Mouse (Mus musculus) hindbrain, embryonic 16.5 days (tissue): ENCODE results near the gene Rnf181. TPM values are rescaled to one million over a fixed set of nuclear protein-coding genes. Genes with fewer than 3 reads are reported as not detected.

ENCODE experiments used
- ATAC-seq: fragments of 200-750 bp; cut with Nextera tagmentation; 2 replicates; pipeline ENCODE4 v1.8.0; 2017; ENCODE audit warnings: moderate TSS enrichment, moderate library complexity
- H3K27ac ChIP-seq: fragments of 300-500 bp; sonication (generic); 2 replicates; pipeline ENCODE4 v1.5.1; 2014; ENCODE audit warnings: low read depth, mild to moderate bottlenecking, control low read depth, low read length, moderate library complexity
- H3K27me3 ChIP-seq: fragments of 300-500 bp; sonication (generic); replicated peaks from 2 replicates; pipeline ENCODE4 v1.6.1; 2014; ENCODE audit warnings: low read length; ENCODE audit not compliant: control insufficient read depth, insufficient read depth
- H3K36me3 ChIP-seq: fragments of 300-500 bp; sonication (generic); 2 replicates; pipeline ENCODE4 v1.6.1; 2014; ENCODE audit warnings: mild to moderate bottlenecking, low read length, moderate library complexity, mixed read lengths; ENCODE audit not compliant: control insufficient read depth, insufficient read depth
- H3K4me1 ChIP-seq: fragments of 300-500 bp; sonication (generic); 2 replicates; pipeline ENCODE4 v1.6.1; 2014; ENCODE audit warnings: low read depth, low read length; ENCODE audit not compliant: control insufficient read depth, insufficient read depth
- H3K4me2 ChIP-seq: fragments of 300-500 bp; sonication (generic); 2 replicates; pipeline ENCODE4 v1.6.1; 2014; ENCODE audit warnings: mild to moderate bottlenecking, low read length, control low read depth, moderate library complexity
- H3K4me3 ChIP-seq: fragments of 300-500 bp; sonication (generic); 2 replicates; pipeline ENCODE4 v1.5.1; 2014; ENCODE audit warnings: mild to moderate bottlenecking, low read length, control low read depth, moderate library complexity
- H3K9ac ChIP-seq: fragments of 300-500 bp; sonication (generic); 2 replicates; pipeline ENCODE4 v1.6.1; 2014; ENCODE audit warnings: low read depth, mild to moderate bottlenecking, control low read depth, low read length, moderate library complexity
- H3K9me3 ChIP-seq: fragments of 300-500 bp; sonication (generic); 2 replicates; pipeline ENCODE4 v1.6.1; 2014; ENCODE audit warnings: mild to moderate bottlenecking, low read length, moderate library complexity; ENCODE audit not compliant: control insufficient read depth
- WGBS: fragments of 180-500 bp; shearing (Covaris S2); extraction: QIAGEN DNeasy Blood & Tissue Kit; methylation state at CpG from one replicate; pipeline ENCODE4 v1.1.7; 2014; 5-methylcytosine and 5-hydroxymethylcytosine counted together
- polyA plus RNA-seq: library from polyadenylated mRNA; unstranded; fragments of >200 nt; fragmentation: Nextera tagmentation; extraction: Ambion mirVana; gene quantifications from 2 replicates; pipeline ENCODE4 v1.2.1, GENCODE M21; 2015

Gene Rnf181
- 127 and 137 TPM in 2 replicates for polyA plus RNA-seq

DNA sequence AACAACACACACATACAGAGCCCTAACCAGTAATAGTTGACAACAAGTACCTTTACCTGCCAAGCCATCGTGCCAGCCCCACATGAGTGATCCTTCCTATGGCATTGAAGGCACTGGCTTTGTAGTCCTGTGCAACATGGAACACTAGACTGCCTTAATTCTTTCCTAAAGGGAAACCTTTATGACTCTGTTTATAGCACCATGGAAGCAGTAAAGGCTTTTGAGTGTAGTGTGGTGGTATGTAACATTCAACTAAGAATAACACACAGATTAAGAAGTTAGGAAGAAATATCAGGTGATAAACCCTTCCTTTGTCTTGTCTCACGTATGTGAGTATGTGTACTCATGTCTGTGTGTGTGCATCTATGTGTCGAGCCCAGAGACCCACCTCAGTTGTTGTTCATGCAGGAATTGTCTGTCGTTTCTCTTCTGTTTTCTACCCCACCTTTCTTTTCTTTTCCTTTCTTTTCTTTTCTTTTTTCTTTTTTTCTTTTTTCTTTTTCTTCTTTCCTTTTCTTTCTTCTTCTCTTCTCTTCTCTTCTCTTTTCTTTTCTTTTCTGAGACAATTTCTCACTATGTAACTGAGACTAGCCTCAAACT is at the start of gene Rnf181:
Rnf181 (minus strand) TSS at position 113 of the 600 bp plus-strand sequence.
- H3K4me2 ChIP-seq: no peak within 1 kb of the TSS
- H3K36me3 ChIP-seq: no peaks in the 10 kb centered on the region
- no peaks in the 10 kb centered on the region for H3K9me3 ChIP-seq
- peaks cover 2% of the 10 kb centered on the region; the same call in 1 of the 2 replicates for H3K4me1 ChIP-seq
- 74% methylated on average over 4 of the region's 4 CpGs for WGBS
- no peak within 1 kb of the TSS for H3K27ac ChIP-seq
- no peak for ATAC-seq
- H3K9ac ChIP-seq: no peak within 1 kb of the TSS
- no peaks in the 10 kb centered on the region; the same call in 1 of the 2 replicates for H3K27me3 ChIP-seq
- H3K4me3 ChIP-seq: no peak within 1 kb of the TSS

GRCm38 (mm10) chr6:72415964-72416772 is 49.4 kb upstream of the Rnf181 start:
- no peak overlapping the region for H3K4me3 ChIP-seq
- H3K36me3 ChIP-seq: peaks cover 7% of the 10 kb centered on the region; the same call in 1 of the 2 replicates
- H3K4me1 ChIP-seq: peaks cover 15% of the 10 kb centered on the region
- H3K4me2 ChIP-seq: no peak overlapping the region
- no peak overlapping the region for H3K9ac ChIP-seq
- 85% methylated on average over 7 of the region's 7 CpGs for WGBS
- no peak for ATAC-seq
- H3K9me3 ChIP-seq: no peaks in the 10 kb centered on the region
- no peaks in the 10 kb centered on the region for H3K27me3 ChIP-seq
- no peak overlapping the region for H3K27ac ChIP-seq

DNA sequence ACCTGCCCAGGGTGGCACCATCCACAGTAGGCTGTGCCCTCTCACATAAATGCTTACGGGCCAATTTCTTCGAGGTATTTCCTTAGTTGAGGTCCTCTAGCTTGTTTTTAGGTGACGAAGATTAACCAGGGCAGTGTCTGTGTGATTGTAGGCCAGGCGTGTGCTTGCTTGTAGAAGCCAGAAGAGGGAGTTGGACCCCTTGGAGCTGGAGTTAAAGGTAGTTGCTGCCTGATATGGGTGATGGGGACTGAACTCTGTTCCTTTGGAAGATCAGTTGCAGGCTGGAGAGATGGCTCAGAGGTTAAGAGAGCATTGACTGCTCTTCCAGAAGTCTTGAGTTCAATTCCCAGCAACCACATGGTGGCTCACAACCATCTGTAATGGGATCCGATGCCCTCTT is 48.4 kb upstream of the Rnf181 start:
- H3K9me3 ChIP-seq: no peaks in the 10 kb centered on the region
- H3K4me2 ChIP-seq: peak overlapping the region; percentile 69
- no peak overlapping the region for H3K9ac ChIP-seq
- H3K4me3 ChIP-seq: peak overlapping the region; percentile 65
- peaks cover 15% of the 10 kb centered on the region for H3K4me1 ChIP-seq
- no peak for ATAC-seq
- H3K36me3 ChIP-seq: peaks cover 7% of the 10 kb centered on the region; the same call in 1 of the 2 replicates
- WGBS: 86% methylated on average over 5 of the region's 5 CpGs
- H3K27me3 ChIP-seq: no peaks in the 10 kb centered on the region; the same call in 1 of the 2 replicates
- no peak overlapping the region for H3K27ac ChIP-seq

DNA sequence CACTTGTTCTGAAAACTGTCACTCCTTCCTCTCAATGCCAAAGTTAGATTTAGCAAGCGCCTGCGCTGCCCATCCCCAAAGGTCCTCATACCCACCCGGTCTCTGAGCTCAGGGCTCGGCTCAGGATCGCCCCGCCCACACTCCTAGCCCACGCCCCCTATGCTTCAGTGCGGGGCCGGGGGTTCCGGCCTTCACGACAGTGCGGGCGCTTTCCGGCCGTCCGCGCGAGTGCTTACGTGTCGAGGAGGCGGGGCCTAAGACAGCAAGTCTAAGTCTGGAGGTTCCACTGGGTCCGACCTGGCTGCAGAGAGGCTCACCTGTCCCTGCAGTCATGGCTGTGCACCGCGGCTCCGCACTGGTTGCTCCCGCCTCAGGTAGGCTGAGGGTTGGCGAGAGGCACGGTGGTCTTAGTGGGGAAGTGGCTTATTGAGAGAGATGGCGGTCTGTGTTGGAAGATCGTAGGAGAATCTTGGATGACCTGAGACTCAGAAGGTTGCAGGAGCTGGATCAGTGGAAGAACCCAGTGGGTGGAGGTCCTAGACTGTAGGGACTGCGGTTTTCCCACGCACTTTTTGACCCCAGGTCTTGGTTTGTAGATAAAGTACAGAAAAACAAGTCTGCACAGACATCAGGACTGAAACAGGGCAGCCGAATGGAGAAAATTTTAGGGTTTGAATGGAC is 47.5 kb upstream of the Rnf181 start, which contains the start of gene Ggcx:
Ggcx (plus strand) TSS at position 233 of the 681 bp plus-strand sequence.
- no peaks in the 10 kb centered on the region; the same call in 1 of the 2 replicates for H3K27me3 ChIP-seq
- H3K36me3 ChIP-seq: peaks cover 4% of the 10 kb centered on the region; the same call in 1 of the 2 replicates
- WGBS: 1% methylated on average over 33 of the region's 33 CpGs
- peak within 1 kb of the TSS; percentile 32 for H3K27ac ChIP-seq
- peak within 1 kb of the TSS; percentile 81 for H3K9ac ChIP-seq
- ATAC-seq: peak; percentile 96
- H3K4me3 ChIP-seq: peak within 1 kb of the TSS; percentile 65
- peaks cover 15% of the 10 kb centered on the region for H3K4me1 ChIP-seq
- peak within 1 kb of the TSS; percentile 69 for H3K4me2 ChIP-seq
- H3K9me3 ChIP-seq: no peaks in the 10 kb centered on the region

DNA sequence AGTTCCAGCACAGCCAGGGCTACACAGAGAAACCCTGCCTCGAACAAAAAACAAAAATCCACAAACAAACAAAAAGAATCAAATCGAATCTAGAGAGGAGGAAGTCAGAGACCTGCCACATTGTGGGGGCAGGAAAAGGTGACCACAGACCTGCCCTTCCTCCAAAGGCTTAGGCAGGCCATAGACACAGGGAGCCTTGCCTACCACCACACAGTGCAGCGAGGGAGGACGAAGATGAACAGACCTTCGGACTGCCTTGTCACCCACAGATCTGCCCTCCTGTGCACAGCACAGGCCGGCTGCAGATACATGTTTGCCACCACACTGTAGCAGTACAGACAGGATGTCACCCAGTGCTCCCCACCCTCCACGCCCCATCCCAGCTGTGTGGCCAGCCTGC is 43.8 kb upstream of the Rnf181 start:
- H3K4me3 ChIP-seq: no peak overlapping the region
- H3K4me1 ChIP-seq: peaks cover 12% of the 10 kb centered on the region
- no peak overlapping the region for H3K4me2 ChIP-seq
- WGBS: 82% methylated on average over 7 of the region's 7 CpGs
- no peak for ATAC-seq
- H3K27me3 ChIP-seq: no peaks in the 10 kb centered on the region; the same call in 1 of the 2 replicates
- H3K9ac ChIP-seq: no peak overlapping the region
- H3K36me3 ChIP-seq: no peaks in the 10 kb centered on the region
- no peak overlapping the region for H3K27ac ChIP-seq
- H3K9me3 ChIP-seq: no peaks in the 10 kb centered on the region

GRCm38 (mm10) chr6:72410003-72410402 is 43.2 kb upstream of the Rnf181 start:
- Histone ChIP-seq H3K9ac (no peak overlapping the region), H3K36me3 (no peaks in the 10 kb centered on the region), H3K27ac (no peak overlapping the region), H3K4me1 (peaks cover 8% of the 10 kb centered on the region), H3K27me3 (no peaks in the 10 kb centered on the region; the same call in 1 of the 2 replicates), H3K4me2 (no peak overlapping the region), H3K4me3 (no peak overlapping the region), H3K9me3 (no peaks in the 10 kb centered on the region)
- no peak for ATAC-seq
- WGBS: 28% methylated on average over 1 of the region's 1 CpGs

DNA sequence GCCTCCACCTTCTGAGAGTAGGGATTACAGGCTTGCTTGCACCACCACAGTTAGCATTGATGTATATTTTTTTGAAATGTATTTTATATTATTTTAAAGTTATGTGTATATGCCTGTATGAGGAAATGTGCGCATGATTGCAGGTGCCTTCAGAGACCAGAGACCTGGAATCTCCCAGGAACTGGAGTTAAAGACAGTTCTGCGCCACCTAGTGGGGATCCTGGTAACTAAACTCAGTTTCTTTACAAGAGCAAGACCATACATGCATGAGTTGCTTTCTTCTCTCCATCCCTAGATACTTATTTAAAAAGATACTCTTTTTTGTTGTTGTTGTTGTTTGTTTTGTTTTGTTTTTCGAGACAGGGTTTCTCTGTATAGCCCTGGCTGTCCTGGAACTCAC is 42.8 kb upstream of the Rnf181 start:
- H3K9ac ChIP-seq: no peak overlapping the region
- no peak overlapping the region for H3K27ac ChIP-seq
- no peak for ATAC-seq
- no peak overlapping the region for H3K4me3 ChIP-seq
- H3K9me3 ChIP-seq: no peaks in the 10 kb centered on the region
- peaks cover 4% of the 10 kb centered on the region; the same call in 1 of the 2 replicates for H3K4me1 ChIP-seq
- 11% methylated on average over 3 of the region's 3 CpGs for WGBS
- H3K27me3 ChIP-seq: no peaks in the 10 kb centered on the region; the same call in 1 of the 2 replicates
- H3K4me2 ChIP-seq: no peak overlapping the region
- no peaks in the 10 kb centered on the region for H3K36me3 ChIP-seq

DNA sequence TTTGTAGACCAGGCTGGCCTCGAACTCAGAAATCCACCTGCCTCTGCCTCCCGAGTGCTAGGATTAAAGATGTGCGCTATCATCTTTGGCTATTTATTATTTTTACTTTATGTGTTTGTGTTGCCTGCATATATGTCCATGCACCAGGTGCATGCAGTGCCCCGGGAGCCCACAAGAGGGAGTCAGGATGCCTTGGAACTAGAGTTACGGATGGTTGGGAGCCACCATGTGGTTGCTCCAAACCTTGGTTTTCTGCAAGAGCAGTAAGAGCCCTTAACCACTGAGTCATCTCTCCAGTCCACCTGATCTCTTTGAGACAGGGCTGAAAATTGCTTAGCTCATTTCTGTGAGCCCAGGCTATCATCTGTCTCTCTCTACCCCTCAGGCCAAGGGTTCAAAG is 40.4 kb upstream of the Rnf181 start:
- Histone ChIP-seq H3K4me2 (no peak overlapping the region), H3K4me3 (no peak overlapping the region), H3K27me3 (no peaks in the 10 kb centered on the region; the same call in 1 of the 2 replicates), H3K9me3 (no peaks in the 10 kb centered on the region), H3K36me3 (no peaks in the 10 kb centered on the region), H3K9ac (no peak overlapping the region), H3K27ac (no peak overlapping the region), H3K4me1 (no peaks in the 10 kb centered on the region)
- peak; percentile 63; the same call in 1 of the 2 replicates for ATAC-seq
- 2% methylated on average over 5 of the region's 5 CpGs for WGBS
